Mouse (Mus musculus): ENCODE results near the gene Pcbp2.

The Pcbp2 gene

GRCm38 (mm10) chr15:102470183-102470604 is at the start of gene Pcbp2:
TSS of gene Pcbp2 (plus strand) at chr15:102470539.
- peak; percentile 96 for DNase-seq

GRCm38 (mm10) chr15:102420986-102421385 is 49.4 kb upstream of the Pcbp2 start:
- DNase-seq: no peak

GRCm38 (mm10) chr15:102421437-102421836 is 48.9 kb upstream of the Pcbp2 start:
- no peak for DNase-seq

- DNase-seq: no peak
Observed at GRCm38 (mm10) chr15:102423602-102424240, 46.6 kb upstream of the Pcbp2 start.

- DNase-seq: no peak
Observed at GRCm38 (mm10) chr15:102424657-102425056, 45.7 kb upstream of the Pcbp2 start.

- DNase-seq: no peak
Observed at GRCm38 (mm10) chr15:102426963-102427362, 43.4 kb upstream of the Pcbp2 start.

- DNase-seq: no peak
Observed at GRCm38 (mm10) chr15:102432046-102432445, 38.3 kb upstream of the Pcbp2 start.

GRCm38 (mm10) chr15:102433173-102433572 is 37.2 kb upstream of the Pcbp2 start:
- DNase-seq: no peak

- DNase-seq: peak; percentile 80
Observed at GRCm38 (mm10) chr15:102442490-102442889, 27.8 kb upstream of the Pcbp2 start.

GRCm38 (mm10) chr15:102445146-102445545 is 25.2 kb upstream of the Pcbp2 start, which contains the start of gene Amhr2:
TSS of gene Amhr2 (plus strand) at chr15:102445367.
- no peak for DNase-seq

- DNase-seq: no peak
Observed at GRCm38 (mm10) chr15:102446448-102446847, 23.9 kb upstream of the Pcbp2 start.

GRCm38 (mm10) chr15:102449366-102449765 is 21.0 kb upstream of the Pcbp2 start:
- no peak for DNase-seq

GRCm38 (mm10) chr15:102450928-102451327 is 19.4 kb upstream of the Pcbp2 start:
- DNase-seq: no peak

- DNase-seq: no peak
Observed at GRCm38 (mm10) chr15:102451666-102452430, 18.5 kb upstream of the Pcbp2 start.

- no peak for DNase-seq
Observed at GRCm38 (mm10) chr15:102455993-102456392, 14.3 kb upstream of the Pcbp2 start.

GRCm38 (mm10) chr15:102458050-102458736 is 12.1 kb upstream of the Pcbp2 start:
- no peak for DNase-seq

- peak; percentile 83 for DNase-seq
Observed at GRCm38 (mm10) chr15:102458904-102459317, 11.4 kb upstream of the Pcbp2 start, which contains the start of gene Prr13. TSS of gene Prr13 (plus strand) at chr15:102459028.

- DNase-seq: no peak
Observed at GRCm38 (mm10) chr15:102459381-102459780, 11.0 kb upstream of the Pcbp2 start.

GRCm38 (mm10) chr15:102459847-102460246 is 10.5 kb upstream of the Pcbp2 start:
- DNase-seq: no peak

- no peak for DNase-seq
Observed at GRCm38 (mm10) chr15:102460409-102460808, 9.9 kb upstream of the Pcbp2 start.

GRCm38 (mm10) chr15:102460971-102461370 is 9.4 kb upstream of the Pcbp2 start:
- DNase-seq: no peak

GRCm38 (mm10) chr15:102461430-102462075 is 8.8 kb upstream of the Pcbp2 start:
- no peak for DNase-seq

- no peak for DNase-seq
Observed at GRCm38 (mm10) chr15:102463666-102464065, 6.7 kb upstream of the Pcbp2 start.

Measured in right cerebral cortex, postnatal 14 days (tissue).